Mouse (Mus musculus) kidney, postnatal 14 days (tissue): Measurements from ENCODE around the gene Gm5751.
"Not testable (repeated sequence)": the region's sequence is repeated elsewhere in the genome, so short reads cannot be mapped to it uniquely, and the experiment has no call there.

ENCODE experiments used
- DNase-seq: peaks from one replicate; pipeline ENCODE4 v3.0.0; 2022; ENCODE audit warnings: mixed read lengths

Gm5751 gene

GRCm38 (mm10) chrX:8873953-8874352, at the start of gene Gm5751:
TSS of gene Gm5751 (plus strand) at chrX:8874253.
- not testable (repeated sequence) for DNase-seq

GRCm38 (mm10) chrX:8832043-8832442, 42.0 kb upstream of the Gm5751 start:
- peak; percentile 47 for DNase-seq

- DNase-seq: no peak
Observed at GRCm38 (mm10) chrX:8843694-8844093, 30.4 kb upstream of the Gm5751 start, which contains the start of gene Gm6592. TSS of gene Gm6592 (plus strand) at chrX:8843994.

- no peak for DNase-seq
Observed at GRCm38 (mm10) chrX:8852486-8852885, 21.6 kb upstream of the Gm5751 start.

- DNase-seq: peak; percentile 80
Observed at GRCm38 (mm10) chrX:8864331-8864730, 9.7 kb upstream of the Gm5751 start.

GRCm38 (mm10) chrX:8884336-8884735, 10.3 kb downstream of the Gm5751 start:
- no peak for DNase-seq

GRCm38 (mm10) chrX:8891975-8892342, 17.9 kb downstream of the Gm5751 start:
- no peak for DNase-seq

GRCm38 (mm10) chrX:8892343-8893155, 18.5 kb downstream of the Gm5751 start, which contains the start of gene B630019K06Rik:
TSS of gene B630019K06Rik (plus strand) at chrX:8892382.
- DNase-seq: peak; percentile 83

GRCm38 (mm10) chrX:8893182-8893651, 19.2 kb downstream of the Gm5751 start:
- DNase-seq: no peak

GRCm38 (mm10) chrX:8900823-8901222, 26.8 kb downstream of the Gm5751 start:
- DNase-seq: no peak

GRCm38 (mm10) chrX:8901906-8902472, 27.9 kb downstream of the Gm5751 start:
- no peak for DNase-seq

- no peak for DNase-seq
Observed at GRCm38 (mm10) chrX:8921080-8921479, 47.0 kb downstream of the Gm5751 start.

GRCm38 (mm10) chrX:8921813-8922607, 48.0 kb downstream of the Gm5751 start:
- no peak for DNase-seq

GRCm38 (mm10) chrX:8927308-8927707, 53.3 kb downstream of the Gm5751 start:
- DNase-seq: no peak
